Comparison of ENCODE assay signal across 8 mouse cellular contexts in genomic region chr14:102979831-102980230, GRCm38 (mm10). TPM values are rescaled to one million over a fixed set of nuclear protein-coding genes. Genes with fewer than 3 reads are reported as not detected.
DNase-seq lines count a peak whose midpoint lies in the region; ATAC-seq and TF ChIP-seq lines count a peak whose summit lies in the region.

No protein-coding gene starts in this region.

- WGBS in forebrain, embryonic 15.5 days: 23% methylated on average over 10 of the region's 10 CpGs
- 53% methylated on average over 10 of the region's 10 CpGs for WGBS in forebrain, embryonic 10.5 days
- 26% methylated on average over 10 of the region's 10 CpGs for WGBS in hindbrain, embryonic 11.5 days

- peak overlapping the region; percentile 32 for H3K9ac ChIP-seq in forebrain, embryonic 15.5 days (replicated peaks)
- H3K9ac ChIP-seq in CH12.LX (ENCODE audit: insufficient read depth, low read depth): peak overlapping the region; percentile 43; the same call in 1 of the 2 replicates
- no peak overlapping the region for H3K9ac ChIP-seq in hindbrain, embryonic 11.5 days (ENCODE audit: low read depth, low read length)

- no peaks in the 10 kb centered on the region for H3K36me3 ChIP-seq in forebrain, embryonic 15.5 days
- no peaks in the 10 kb centered on the region for H3K36me3 ChIP-seq in forebrain, embryonic 10.5 days (replicated peaks)
- peaks cover 0 to 2% of the 10 kb centered on the region in 2 experiments for H3K36me3 ChIP-seq in CH12.LX (replicated peaks in 1 of 2; ENCODE audit: control insufficient read depth in 1 of 2, insufficient read depth in 1 of 2, low read length in 1 of 2)
- H3K36me3 ChIP-seq in hindbrain, embryonic 11.5 days (ENCODE audit: control insufficient read depth, insufficient read depth, low read length): no peaks in the 10 kb centered on the region

- no peak for TF ChIP-seq POLR2A in CH12.LX (IDR thresholded peaks at IDR 0.05; ENCODE audit: low read depth, low read length)

- ATAC-seq in forebrain, embryonic 15.5 days (replicated peaks): no peak
- no peak for ATAC-seq in hindbrain, embryonic 11.5 days (ENCODE audit: low FRiP score)

- no peak for DNase-seq in forebrain, embryonic 10.5 days (ENCODE audit: extremely low spot score, low spot score)
- DNase-seq in CH12.LX (ENCODE audit: extremely low read depth): peak; percentile 66
- DNase-seq in hindbrain, embryonic 11.5 days (ENCODE audit: low spot score): peak; percentile 20
- DNase-seq in lung, postnatal 25 days (ENCODE audit: low spot score): peak; percentile 18
- DNase-seq in frontal cortex, postnatal 10 days (ENCODE audit: low spot score in 2 of 2): no peak
- no peak for DNase-seq in urinary bladder, adult 18-20 months (ENCODE audit: low spot score in 2 of 2)
- DNase-seq in thymus, postnatal 4 days: no peak

- TF ChIP-seq EP300 in CH12.LX (IDR thresholded peaks at IDR 0.05; ENCODE audit: low read length): no peak

- peak overlapping the region; percentile 34 for H3K4me2 ChIP-seq in forebrain, embryonic 15.5 days (replicated peaks)
- H3K4me2 ChIP-seq in CH12.LX (ENCODE audit: insufficient read depth, low read depth, poor library complexity, severe bottlenecking): peak overlapping the region; percentile 70
- H3K4me2 ChIP-seq in hindbrain, embryonic 11.5 days (replicated peaks; ENCODE audit: low read depth, low read length): no peak overlapping the region; the same call in 1 of the 2 replicates

- peak overlapping the region; percentile 31 for H3K4me3 ChIP-seq in forebrain, embryonic 15.5 days
- no peak overlapping the region for H3K4me3 ChIP-seq in forebrain, embryonic 10.5 days
- H3K4me3 ChIP-seq in CH12.LX (replicated peaks in 1 of 3; ENCODE audit: low read depth in 2 of 3, low read length in 2 of 3, poor library complexity in 1 of 3): peak overlapping the region; percentile 70 to 74 (median 73)
- H3K4me3 ChIP-seq in hindbrain, embryonic 11.5 days (ENCODE audit: low read depth, low read length): no peak overlapping the region

- peaks cover 16% of the 10 kb centered on the region for H3K4me1 ChIP-seq in forebrain, embryonic 15.5 days
- peaks cover 29% of the 10 kb centered on the region for H3K4me1 ChIP-seq in forebrain, embryonic 10.5 days
- peaks cover 0 to 30% of the 10 kb centered on the region in 2 experiments; a peak in 2 of 4 replicates for H3K4me1 ChIP-seq in CH12.LX (ENCODE audit: control insufficient read depth in 1 of 2, insufficient read depth in 2 of 2)
- no peaks in the 10 kb centered on the region for H3K4me1 ChIP-seq in hindbrain, embryonic 11.5 days (replicated peaks; ENCODE audit: control insufficient read depth, insufficient read depth, low read length)

- dilution Hi-C loops in CH12.LX (cut with MboI; ENCODE audit: extremely low pct_ligation_motif_present, extremely low pct_unique_long_range_greater_than_20kb, low sequenced_read_pairs): loop anchor here (25.0 kb wide), 1 partner anchor 168 kb away; no protein-coding TSS in a partner anchor

- peaks cover 30% of the 10 kb centered on the region for H3K79me2 ChIP-seq in CH12.LX (replicated peaks; ENCODE audit: control insufficient read depth, extremely low read depth, insufficient read depth, poor library complexity, severe bottlenecking)

- no peaks in the 10 kb centered on the region for H3K27me3 ChIP-seq in forebrain, embryonic 15.5 days
- H3K27me3 ChIP-seq in forebrain, embryonic 10.5 days (ENCODE audit: poor library complexity, severe bottlenecking): peaks cover 42% of the 10 kb centered on the region
- no peaks in the 10 kb centered on the region for H3K27me3 ChIP-seq in CH12.LX (replicated peaks)
- no peaks in the 10 kb centered on the region for H3K27me3 ChIP-seq in hindbrain, embryonic 11.5 days (ENCODE audit: control insufficient read depth, insufficient read depth, low read length)

- TF ChIP-seq CTCF in CH12.LX (conservative IDR thresholded peaks at IDR 0.05 in 1 of 2, IDR thresholded peaks at IDR 0.05 in 1 of 2; ENCODE audit: low read depth in 2 of 2, low read length in 2 of 2): no peak

- TF ChIP-seq RAD21 in CH12.LX (IDR thresholded peaks at IDR 0.05; ENCODE audit: low read depth, low read length): no peak

- in situ Hi-C loops in CH12.LX (cut with MboI; ENCODE audit: low pct_ligation_motif_present, low pct_unique_long_range_greater_than_20kb, low sequenced_read_pairs): loop anchor here (5.0 to 25.0 kb wide), 3 partner anchors 73 to 468 kb away; no protein-coding TSS in a partner anchor

- H3K9me3 ChIP-seq in forebrain, embryonic 15.5 days: no peaks in the 10 kb centered on the region
- H3K9me3 ChIP-seq in forebrain, embryonic 10.5 days: no peaks in the 10 kb centered on the region
- no peaks in the 10 kb centered on the region for H3K9me3 ChIP-seq in CH12.LX (replicated peaks; ENCODE audit: low read length)
- no peaks in the 10 kb centered on the region for H3K9me3 ChIP-seq in hindbrain, embryonic 11.5 days (ENCODE audit: control insufficient read depth, low read length)

- 0 out of 2 replicates have a peak overlapping the region, but pooled peaks have one; percentile 14 for H3K27ac ChIP-seq in forebrain, embryonic 15.5 days (replicated peaks)
- no peak overlapping the region for H3K27ac ChIP-seq in forebrain, embryonic 10.5 days
- peak overlapping the region; percentile 35; the same call in 1 of the 2 replicates for H3K27ac ChIP-seq in CH12.LX (ENCODE audit: insufficient read depth, low read depth)
- H3K27ac ChIP-seq in hindbrain, embryonic 11.5 days (ENCODE audit: low read depth, low read length): no peak overlapping the region

TF ChIP-seq in CH12.LX, 34 proteins besides CTCF, POLR2A, EP300 and RAD21:
- TF ChIP-seq POLR2AphosphoS2 (IDR thresholded peaks at IDR 0.05; ENCODE audit: low read depth, low read length) (no peak), TCF12 (IDR thresholded peaks at IDR 0.05; ENCODE audit: low read depth, low read length) (peak; percentile 53; the same call in 1 of the 2 replicates), MAFK (IDR thresholded peaks at IDR 0.05; ENCODE audit: insufficient replicate concordance, low read length) (peak; percentile 38; the same call in 1 of the 2 replicates), HCFC1 (IDR thresholded peaks at IDR 0.05; ENCODE audit: low read depth, low read length) (peak; percentile 19; the same call in 1 of the 2 replicates), MAZ (IDR thresholded peaks at IDR 0.05; ENCODE audit: low read depth, low read length) (peak; percentile 84; the same call in 1 of the 2 replicates), JUND (conservative IDR thresholded peaks at IDR 0.05; ENCODE audit: low read depth, low read length) (no peak), ZNF384 (IDR thresholded peaks at IDR 0.05; ENCODE audit: low read depth, low read length) (no peak), ETS1 (conservative IDR thresholded peaks at IDR 0.05; ENCODE audit: low read depth, low read length) (peak; percentile 48; the same call in 1 of the 2 replicates), IRF4 (IDR thresholded peaks at IDR 0.05; ENCODE audit: low read depth, low read length) (0 out of 2 replicates have a peak, but pooled peaks have one; percentile 47), ELF1 (IDR thresholded peaks at IDR 0.05; ENCODE audit: low read depth, low read length) (peak; percentile 66), SIN3A (IDR thresholded peaks at IDR 0.05; ENCODE audit: low read length) (peak; percentile 93)

RNA-seq across cellular contexts. Expression of gene Kctd12, which starts 2.6 kb away (rescaled TPM):
- 10.9 and 12.7 TPM in 2 replicates for polyA plus RNA-seq in forebrain, embryonic 15.5 days (2015; fragmentation: Nextera tagmentation; extraction: Ambion mirVana)
- 2.1 and 3.1 TPM in 2 replicates for polyA plus RNA-seq in forebrain, embryonic 10.5 days (2016; fragmentation: Nextera tagmentation; extraction: Ambion mirVana)
- total RNA-seq in CH12.LX (2012; rRNA removed): 29.8 and 35.4 TPM in 2 replicates
- 21.8 and 23.5 TPM in 2 replicates for total RNA-seq in CH12.LX (2014; rRNA removed)
- 17.5 and 21.4 TPM in 2 replicates for polyA plus RNA-seq in CH12.LX (2012; ENCODE audit: insufficient read length, low read depth)
- polyA plus RNA-seq in hindbrain, embryonic 11.5 days (2014; fragmentation: Nextera tagmentation; extraction: Ambion mirVana): 13.3 and 15.9 TPM in 2 replicates

Comparison
In these comparisons a context has a peak if more than half of its experiments do, and no peak if none do; other contexts are left out.
1. H3K27ac ChIP-seq: peak in forebrain, embryonic 15.5 days (single experiment) and CH12.LX (single experiment); none in forebrain, embryonic 10.5 days (single experiment) and hindbrain, embryonic 11.5 days (single experiment).
2. H3K4me3 ChIP-seq: peak in forebrain, embryonic 15.5 days (single experiment) and CH12.LX (3 of 3); none in forebrain, embryonic 10.5 days (single experiment) and hindbrain, embryonic 11.5 days (single experiment).
3. DNase-seq: peak in CH12.LX (single experiment), hindbrain, embryonic 11.5 days (single experiment) and lung, postnatal 25 days (single experiment); none in forebrain, embryonic 10.5 days (single experiment), frontal cortex, postnatal 10 days (0 of 2), urinary bladder, adult 18-20 months (0 of 2) and thymus, postnatal 4 days (single experiment).